Mouse (Mus musculus): Measurements from ENCODE around the gene Mybpc3.

Gene Mybpc3

GRCm38 (mm10) chr2:91117585-91118275 lies at the start of gene Mybpc3:
Mybpc3 (plus strand) TSS chr2:91118144.
- CTCF ChIA-PET, result no interaction called here

- CTCF ChIA-PET, result no interaction called here
Observed at GRCm38 (mm10) chr2:91068162-91068871, 49.6 kb upstream of the Mybpc3 start.

- CTCF ChIA-PET, result no interaction called here
Observed at GRCm38 (mm10) chr2:91068872-91069165, 49.1 kb upstream of the Mybpc3 start.

- CTCF ChIA-PET, result no interaction called here
Observed at GRCm38 (mm10) chr2:91069306-91070000, 48.5 kb upstream of the Mybpc3 start.

GRCm38 (mm10) chr2:91070076-91070800 lies 47.7 kb upstream of the Mybpc3 start, which contains the start of gene Slc39a13:
Slc39a13 (minus strand) TSS chr2:91070417.
- CTCF ChIA-PET, result interaction anchor here (1.4 kb wide), 1 partner anchor 27 kb away, joined by 5 read pairs; no protein-coding TSS in a partner anchor

- CTCF ChIA-PET, result interaction anchor here (1.4 kb wide), 1 partner anchor 26 kb away, joined by 5 read pairs; no protein-coding TSS in a partner anchor
Observed at GRCm38 (mm10) chr2:91071059-91071458, 46.9 kb upstream of the Mybpc3 start.

GRCm38 (mm10) chr2:91072092-91072491 lies 45.9 kb upstream of the Mybpc3 start:
- CTCF ChIA-PET, result interaction anchor here (0.7 kb wide), 1 partner anchor 110 kb away, joined by 5 read pairs; no protein-coding TSS in a partner anchor

- CTCF ChIA-PET, result interaction anchor here (0.8 kb wide), 1 partner anchor 161 kb away, joined by 6 read pairs; no protein-coding TSS in a partner anchor
Observed at GRCm38 (mm10) chr2:91077957-91078313, 40.0 kb upstream of the Mybpc3 start.

- CTCF ChIA-PET, result interaction anchor here (0.6 to 0.8 kb wide), 2 partner anchors 160 to 324 kb away, joined by 6 to 7 read pairs; no protein-coding TSS in a partner anchor
Observed at GRCm38 (mm10) chr2:91078314-91079025, 39.5 kb upstream of the Mybpc3 start.

GRCm38 (mm10) chr2:91079026-91079384 lies 38.9 kb upstream of the Mybpc3 start:
- CTCF ChIA-PET, result interaction anchor here (0.6 kb wide), 1 partner anchor 325 kb away, joined by 7 read pairs; no protein-coding TSS in a partner anchor

GRCm38 (mm10) chr2:91080784-91081513 lies 37.0 kb upstream of the Mybpc3 start:
- CTCF ChIA-PET, result interaction anchor here (1.9 kb wide), 1 partner anchor 10 kb away, joined by 7 read pairs; no protein-coding TSS in a partner anchor

GRCm38 (mm10) chr2:91081775-91082695 lies 35.9 kb upstream of the Mybpc3 start, which contains the start of gene Spi1:
Spi1 (plus strand) TSS chr2:91082390.
- CTCF ChIA-PET, result interaction anchor here (1.9 kb wide), 1 partner anchor 9 kb away, joined by 7 read pairs; no protein-coding TSS in a partner anchor

GRCm38 (mm10) chr2:91082844-91083243 lies 35.1 kb upstream of the Mybpc3 start:
- CTCF ChIA-PET, result no interaction called here

GRCm38 (mm10) chr2:91083366-91083940 lies 34.5 kb upstream of the Mybpc3 start:
- CTCF ChIA-PET, result interaction anchor here (1.0 kb wide), 1 partner anchor 14 kb away, joined by 3 read pairs; no protein-coding TSS in a partner anchor

GRCm38 (mm10) chr2:91084179-91084820 lies 33.6 kb upstream of the Mybpc3 start:
- CTCF ChIA-PET, result interaction anchor here (1.0 kb wide), 1 partner anchor 13 kb away, joined by 3 read pairs; no protein-coding TSS in a partner anchor

- CTCF ChIA-PET, result no interaction called here
Observed at GRCm38 (mm10) chr2:91085494-91086391, 32.2 kb upstream of the Mybpc3 start.

Measured in spleen, embryonic (tissue).